12 mouse cellular contexts compared by ENCODE assay signal in genomic region chr1:89714165-89714980, GRCm38 (mm10).
DNase-seq lines count a peak whose midpoint lies in the region; ATAC-seq and TF ChIP-seq lines count a peak whose summit lies in the region.
"Had no signal": no experiment of that assay in that cellular context is flagged by ENCODE, and none has a peak within 500 bp of the region (broad histone marks: within the 10 kb centered on the region; RNA-seq: fewer than 3 reads in every experiment).

No protein-coding gene starts in this region.

- TF ChIP-seq POLR2A in liver, adult 2 months (IDR thresholded peaks at IDR 0.05; ENCODE audit: extremely low read depth, insufficient read depth, low read length): no peak

- no peak overlapping the region for H3K4me3 ChIP-seq in liver, adult 2 months (ENCODE audit: insufficient read depth, low read depth, low read length)
- H3K4me3 ChIP-seq in liver, embryonic 12.5 days: no peak overlapping the region
- H3K4me3 ChIP-seq in hindbrain, embryonic 15.5 days: no peak overlapping the region
- H3K4me3 ChIP-seq in midbrain, embryonic 16.5 days (ENCODE audit: low read depth, low read length): no peak overlapping the region
- H3K4me3 ChIP-seq: limb, embryonic 12.5 days had no signal

- peak; percentile 84 for DNase-seq in liver, adult 2 months (ENCODE audit: extremely low read depth, low read depth, low spot score)
- peak; percentile 50 for DNase-seq in kidney, postnatal 10 days
- DNase-seq: adrenal gland, adult 2 months; heart, postnatal 14 days; thymus, postnatal 25 days had no signal

- H3K36me3 ChIP-seq in liver, adult 2 months (ENCODE audit: control insufficient read depth, insufficient read depth, low read length): no peaks in the 10 kb centered on the region
- H3K36me3 ChIP-seq in liver, embryonic 12.5 days: no peaks in the 10 kb centered on the region
- H3K36me3 ChIP-seq in hindbrain, embryonic 15.5 days: no peaks in the 10 kb centered on the region
- peaks cover 2% of the 10 kb centered on the region; the same call in 1 of the 2 replicates for H3K36me3 ChIP-seq in midbrain, embryonic 16.5 days (ENCODE audit: control insufficient read depth, insufficient read depth, low read length)
- H3K36me3 ChIP-seq: limb, embryonic 12.5 days had no signal

- H3K27ac ChIP-seq in liver, adult 2 months (replicated peaks; ENCODE audit: insufficient read depth, low read depth, low read length): no peak overlapping the region; the same call in 1 of the 2 replicates
- no peak overlapping the region for H3K27ac ChIP-seq in liver, embryonic 12.5 days
- no peak overlapping the region for H3K27ac ChIP-seq in hindbrain, embryonic 15.5 days (replicated peaks)
- peak overlapping the region; percentile 64 for H3K27ac ChIP-seq in midbrain, embryonic 16.5 days (ENCODE audit: low read length)
- H3K27ac ChIP-seq: limb, embryonic 12.5 days had no signal

- no peak for TF ChIP-seq CTCF in liver, adult 2 months (IDR thresholded peaks at IDR 0.05; ENCODE audit: low read depth, low read length)

- no peaks in the 10 kb centered on the region for H3K79me2 ChIP-seq in liver, adult 2 months (ENCODE audit: control insufficient read depth, insufficient read depth, low read length)

- H3K4me2 ChIP-seq in liver, embryonic 12.5 days: no peak overlapping the region
- no peak overlapping the region for H3K4me2 ChIP-seq in hindbrain, embryonic 15.5 days
- H3K4me2 ChIP-seq in midbrain, embryonic 16.5 days (ENCODE audit: low read length): 0 out of 2 replicates have a peak overlapping the region, but pooled peaks have one; percentile 6
- H3K4me2 ChIP-seq: limb, embryonic 12.5 days had no signal

- no peak for ATAC-seq in liver, embryonic 12.5 days
- ATAC-seq in hindbrain, embryonic 15.5 days (ENCODE audit: low FRiP score, low read depth): peak; percentile 48; the same call in 1 of the 2 replicates
- ATAC-seq in midbrain, embryonic 16.5 days: peak; percentile 77
- ATAC-seq in activated CD4-positive, CD25-positive, alpha-beta regulatory T cell, adult 4 months: no peak
- no peak for ATAC-seq in inflammation-experienced regulatory T-cells, adult 6 months
- no peak for ATAC-seq in erythroblast, adult 5-6 weeks (replicated peaks; ENCODE audit: low FRiP score, poor library complexity, severe bottlenecking)

- H3K27me3 ChIP-seq in liver, adult 2 months (ENCODE audit: control insufficient read depth, insufficient read depth, low read length): no peaks in the 10 kb centered on the region
- no peaks in the 10 kb centered on the region for H3K27me3 ChIP-seq in liver, embryonic 12.5 days (replicated peaks)
- no peaks in the 10 kb centered on the region for H3K27me3 ChIP-seq in hindbrain, embryonic 15.5 days
- no peaks in the 10 kb centered on the region for H3K27me3 ChIP-seq in midbrain, embryonic 16.5 days (ENCODE audit: control insufficient read depth, insufficient read depth, low read depth, low read length)

- no peaks in the 10 kb centered on the region for H3K9me3 ChIP-seq in liver, embryonic 12.5 days (replicated peaks)
- no peaks in the 10 kb centered on the region for H3K9me3 ChIP-seq in hindbrain, embryonic 15.5 days
- no peaks in the 10 kb centered on the region for H3K9me3 ChIP-seq in midbrain, embryonic 16.5 days (replicated peaks; ENCODE audit: control insufficient read depth, low read length, poor library complexity, severe bottlenecking)
- H3K9me3 ChIP-seq: limb, embryonic 12.5 days had no signal

- H3K9ac ChIP-seq in liver, adult 2 months (ENCODE audit: low read depth, low read length): no peak overlapping the region
- H3K9ac ChIP-seq in liver, embryonic 12.5 days: no peak overlapping the region
- H3K9ac ChIP-seq in hindbrain, embryonic 15.5 days: no peak overlapping the region
- 0 out of 2 replicates have a peak overlapping the region, but pooled peaks have one; percentile 37 for H3K9ac ChIP-seq in midbrain, embryonic 16.5 days (ENCODE audit: low read depth, low read length)
- H3K9ac ChIP-seq: limb, embryonic 12.5 days had no signal

- WGBS in liver, adult 2 months: 20% methylated on average over 18 of the region's 18 CpGs
- 69% methylated on average over 18 of the region's 18 CpGs for whole genome bisulfite sequencing in liver, embryonic 12.5 days (ENCODE audit: insufficient replicate concordance)
- WGBS in hindbrain, embryonic 15.5 days: 37% methylated on average over 18 of the region's 18 CpGs
- 25% methylated on average over 18 of the region's 18 CpGs for WGBS in midbrain, embryonic 16.5 days

- peaks cover 12% of the 10 kb centered on the region for H3K4me1 ChIP-seq in liver, adult 2 months (ENCODE audit: control insufficient read depth, insufficient read depth, low read length)
- no peaks in the 10 kb centered on the region for H3K4me1 ChIP-seq in liver, embryonic 12.5 days
- H3K4me1 ChIP-seq in hindbrain, embryonic 15.5 days (replicated peaks): peaks cover 53% of the 10 kb centered on the region
- H3K4me1 ChIP-seq in midbrain, embryonic 16.5 days (ENCODE audit: control insufficient read depth, insufficient read depth, low read length): peaks cover 30% of the 10 kb centered on the region

Comparison
In these comparisons a context has a peak if more than half of its experiments do, and no peak if none do; other contexts are left out.
1. ATAC-seq: peak in hindbrain, embryonic 15.5 days (single experiment) and midbrain, embryonic 16.5 days (single experiment); none in liver, embryonic 12.5 days (single experiment), activated CD4-positive, CD25-positive, alpha-beta regulatory T cell, adult 4 months (single experiment), inflammation-experienced regulatory T-cells, adult 6 months (single experiment) and erythroblast, adult 5-6 weeks (single experiment).